Mouse (Mus musculus): ENCODE data around the gene Hoxa5. TPM values are rescaled to one million over a fixed set of nuclear protein-coding genes. Genes with fewer than 3 reads are reported as not detected.

The Hoxa5 gene
- polyA plus RNA-seq, 1 experiment from 2014 or later = 21.4 TPM

- ATAC-seq (no peak), DNase-seq (ENCODE audit: low read depth, low spot score) (no peak)
- POLR2A ChIA-PET = interaction anchor here (0.9 to 21.2 kb wide), 3 partner anchors 9 to 25 kb away, joined by 4 to 778 read pairs (median 6); partner anchors contain the start of genes Gm28308, Hoxa3, Hoxa6 and Hoxa7
Measured at GRCm38 (mm10) chr6:52247766-52248637, 43.6 kb upstream of the Hoxa5 start.

GRCm38 (mm10) chr6:52246916-52247315 is 42.5 kb upstream of the Hoxa5 start:
- DNase-seq (ENCODE audit: low read depth, low spot score) (no peak), ATAC-seq (peak; percentile 2)
- POLR2A ChIA-PET = interaction anchor here (0.6 to 21.2 kb wide), 5 partner anchors 8 to 590 kb away, joined by 5 to 778 read pairs (median 6); partner anchors contain the start of genes 5730596B20Rik, Gm28308, Hoxa3 and Hoxa6
- H3K27me3 ChIP-seq = no peaks in the 10 kb centered on the region
- in situ Hi-C loops (cut with MboI; ENCODE audit: low pct_unique_long_range_greater_than_20kb) = loop anchor here (25.0 kb wide), 1 partner anchor 1260 kb away; no protein-coding TSS in a partner anchor
- CTCF ChIA-PET = interaction anchor here (1.3 to 4.4 kb wide), 3 partner anchors 10 to 69 kb away, joined by 4 to 27 read pairs (median 5); partner anchors contain the start of gene 5730596B20Rik
- no peak for TF ChIP-seq CTCF (IDR thresholded peaks at IDR 0.05)

More at GRCm38 (mm10) chr6:52247766-52248637, 43.6 kb upstream of the Hoxa5 start:
- H3K27me3 ChIP-seq = no peaks in the 10 kb centered on the region
- in situ Hi-C loops (cut with MboI; ENCODE audit: low pct_unique_long_range_greater_than_20kb) = loop anchor here (25.0 kb wide), 1 partner anchor 1261 kb away; no protein-coding TSS in a partner anchor
- no peak for TF ChIP-seq CTCF (IDR thresholded peaks at IDR 0.05)
- CTCF ChIA-PET = interaction anchor here (4.4 kb wide), 1 partner anchor 9 kb away, joined by 27 read pairs; no protein-coding TSS in a partner anchor

DNA sequence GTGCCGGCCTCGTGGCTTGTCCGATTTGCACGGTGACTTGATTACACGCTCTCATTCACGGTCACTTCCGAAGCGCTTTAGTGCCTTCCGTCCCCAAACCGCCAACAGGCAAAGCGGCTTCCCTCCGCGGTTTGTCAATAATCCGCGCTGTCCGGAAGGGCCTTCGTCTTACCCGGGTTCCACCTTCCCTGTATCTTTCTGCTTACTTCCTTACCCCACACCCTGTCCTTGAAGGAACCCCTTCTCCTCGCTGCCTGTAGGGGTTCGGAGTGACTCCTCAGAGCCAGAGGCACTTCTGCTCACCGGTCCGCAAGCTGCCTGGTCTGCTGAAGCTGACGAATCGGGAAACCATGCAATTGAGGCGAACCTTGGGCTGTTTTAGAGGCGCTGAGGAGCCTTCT is 42.0 kb upstream of the Hoxa5 start:
- H3K27me3 ChIP-seq = no peaks in the 10 kb centered on the region
- no peak for TF ChIP-seq CTCF (IDR thresholded peaks at IDR 0.05)
- ChIA-PET CTCF (interaction anchor here (1.3 to 4.4 kb wide), 3 partner anchors 10 to 69 kb away, joined by 4 to 27 read pairs (median 5); partner anchors contain the start of gene 5730596B20Rik), POLR2A (interaction anchor here (0.6 to 21.2 kb wide), 7 partner anchors 8 to 591 kb away, joined by 4 to 778 read pairs (median 6); partner anchors contain the start of genes 5730596B20Rik, Gm28308, Hoxa13 and Hoxa3)
- no peak for DNase-seq (ENCODE audit: low read depth, low spot score)
- peak; percentile 56 for ATAC-seq
- in situ Hi-C loops (cut with MboI; ENCODE audit: low pct_unique_long_range_greater_than_20kb) = loop anchor here (25.0 kb wide), 1 partner anchor 1259 kb away; no protein-coding TSS in a partner anchor

DNA sequence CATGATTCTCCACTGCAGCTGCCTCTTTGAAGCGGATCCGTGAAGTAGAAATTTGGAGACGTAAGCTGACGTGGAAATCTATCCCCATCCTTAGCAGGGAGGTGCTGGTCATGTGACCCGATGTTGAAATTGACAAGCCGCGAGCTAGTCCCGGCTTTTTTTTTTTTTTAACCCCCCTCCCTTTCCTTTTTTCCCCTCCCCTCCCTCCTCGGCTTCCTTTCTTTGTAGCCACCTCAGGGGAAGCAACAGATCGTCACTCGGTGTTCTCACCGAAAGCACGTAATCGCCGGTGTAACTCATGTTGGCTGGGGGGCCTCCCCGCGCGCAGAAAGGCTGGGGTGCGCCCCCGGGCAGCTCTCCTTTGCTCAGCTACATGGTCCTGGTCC is 41.4 kb upstream of the Hoxa5 start, which contains the start of gene Hoxa11:
Gene Hoxa11 (minus strand): TSS at position 54 of the 386 bp plus-strand sequence.
- ChIA-PET POLR2A (interaction anchor here (1.1 to 21.2 kb wide), 6 partner anchors 11 to 73 kb away, joined by 4 to 778 read pairs (median 9); partner anchors contain the start of genes 5730596B20Rik, Gm28308, Hoxa13 and Hoxa3), CTCF (interaction anchor here (1.0 to 4.4 kb wide), 6 partner anchors 10 to 68 kb away, joined by 4 to 27 read pairs (median 5); partner anchors contain the start of genes 5730596B20Rik and Hoxa9)
- in situ Hi-C loops (cut with MboI; ENCODE audit: low pct_unique_long_range_greater_than_20kb) = loop anchor here (25.0 kb wide), 1 partner anchor 1258 kb away; no protein-coding TSS in a partner anchor
- H3K27me3 ChIP-seq = no peaks in the 10 kb centered on the region
- DNase-seq (ENCODE audit: low read depth, low spot score) = no peak
- ATAC-seq = peak; percentile 22
- TF ChIP-seq CTCF (IDR thresholded peaks at IDR 0.05) = no peak

GRCm38 (mm10) chr6:52245040-52245756 is 40.8 kb upstream of the Hoxa5 start:
- no peaks in the 10 kb centered on the region for H3K27me3 ChIP-seq
- ChIA-PET POLR2A (interaction anchor here (0.6 to 21.2 kb wide), 7 partner anchors 11 to 72 kb away, joined by 3 to 778 read pairs (median 8); partner anchors contain the start of genes 5730596B20Rik, Gm28308, Hoxa13 and Hoxa3), CTCF (interaction anchor here (1.0 to 4.4 kb wide), 6 partner anchors 9 to 68 kb away, joined by 4 to 27 read pairs (median 5); partner anchors contain the start of genes 5730596B20Rik and Hoxa9)
- in situ Hi-C loops (cut with MboI; ENCODE audit: low pct_unique_long_range_greater_than_20kb) = loop anchor here (25.0 kb wide), 1 partner anchor 1258 kb away; no protein-coding TSS in a partner anchor
- no peak for ATAC-seq
- TF ChIP-seq CTCF (IDR thresholded peaks at IDR 0.05) = no peak
- DNase-seq (ENCODE audit: low read depth, low spot score) = no peak

DNA sequence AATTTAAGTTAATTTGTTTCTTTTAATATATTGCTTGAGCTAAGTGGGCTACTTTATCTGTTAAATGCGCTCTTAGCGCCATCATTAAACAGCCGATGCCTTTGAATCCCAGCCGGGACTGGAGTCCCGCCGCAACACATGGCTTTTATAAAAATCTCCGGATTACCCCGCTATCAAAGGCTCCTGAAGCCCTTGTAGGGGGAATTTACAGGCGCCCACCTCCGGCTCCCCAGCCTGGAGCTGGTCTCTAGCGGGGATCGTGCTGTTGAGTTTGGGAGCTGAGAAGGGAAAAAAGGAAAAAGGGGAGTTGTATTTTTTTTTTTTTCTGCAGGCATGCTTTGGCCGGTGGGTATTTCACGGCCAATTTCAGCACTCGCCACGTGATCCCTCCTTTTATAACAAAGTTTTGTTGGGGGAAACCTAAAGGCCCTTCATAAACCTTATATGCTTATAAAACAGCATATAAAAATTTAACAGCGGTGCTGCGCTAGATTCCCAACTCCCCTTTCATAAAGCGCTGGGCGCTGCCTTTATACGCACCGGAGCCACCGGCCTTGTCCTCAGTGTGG is 40.2 kb upstream of the Hoxa5 start:
- H3K27me3 ChIP-seq = no peaks in the 10 kb centered on the region
- ChIA-PET POLR2A (interaction anchor here (0.6 to 21.2 kb wide), 5 partner anchors 12 to 710 kb away, joined by 3 to 778 read pairs (median 3); partner anchors contain the start of genes Gm28308, Hoxa3, Hoxa6 and Hoxa7), CTCF (interaction anchor here (1.0 to 4.4 kb wide), 3 partner anchors 9 to 33 kb away, joined by 5 to 27 read pairs (median 6); no protein-coding TSS in a partner anchor)
- in situ Hi-C loops (cut with MboI; ENCODE audit: low pct_unique_long_range_greater_than_20kb) = loop anchor here (25.0 kb wide), 1 partner anchor 1257 kb away; no protein-coding TSS in a partner anchor
- DNase-seq (ENCODE audit: low read depth, low spot score) (no peak), ATAC-seq (no peak)
- TF ChIP-seq CTCF (IDR thresholded peaks at IDR 0.05) = no peak

DNA sequence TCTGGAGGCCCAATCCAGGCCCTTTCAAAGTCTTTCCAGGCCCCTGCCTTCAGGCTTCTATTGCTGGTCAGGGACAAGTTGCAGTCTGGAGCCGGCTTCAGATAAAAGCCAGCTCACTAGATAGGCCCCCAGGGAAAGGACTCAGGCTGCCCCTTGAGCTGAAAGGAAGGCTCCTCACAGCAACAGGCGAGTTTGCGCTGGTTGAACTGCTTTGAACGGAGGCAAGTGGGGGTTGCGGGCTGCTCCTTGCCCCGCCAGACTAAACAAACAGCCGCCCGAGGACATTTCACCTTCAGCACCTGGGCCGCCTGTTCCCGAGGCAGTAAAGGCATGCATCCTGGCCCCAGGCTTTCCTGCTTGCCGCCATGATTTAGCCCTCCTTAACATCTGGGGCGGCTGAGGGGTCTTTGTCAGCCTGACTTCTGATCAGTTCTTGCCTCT is 39.3 kb upstream of the Hoxa5 start:
- ChIA-PET POLR2A (interaction anchor here (21.2 kb wide), 1 partner anchor 21 kb away, joined by 778 read pairs; the partner anchor contains the start of genes Gm28308, Hoxa3, Hoxa6 and Hoxa7), CTCF (interaction anchor here (0.7 to 1.1 kb wide), 2 partner anchors 14 to 20 kb away, joined by 3 to 4 read pairs; no protein-coding TSS in a partner anchor)
- in situ Hi-C loops (cut with MboI; ENCODE audit: low pct_unique_long_range_greater_than_20kb) = loop anchor here (25.0 kb wide), 1 partner anchor 1256 kb away; no protein-coding TSS in a partner anchor
- H3K27me3 ChIP-seq = no peaks in the 10 kb centered on the region
- DNase-seq (ENCODE audit: low read depth, low spot score) = no peak
- no peak for ATAC-seq
- TF ChIP-seq CTCF (IDR thresholded peaks at IDR 0.05) = no peak

- ChIA-PET POLR2A (interaction anchor here (21.2 to 37.4 kb wide), 2 partner anchors 20 to 65 kb away, joined by 378 to 778 read pairs; partner anchors contain the start of genes 5730596B20Rik, Gm28308, Hoxa3 and Hoxa6), CTCF (interaction anchor here (1.1 kb wide), 2 partner anchors 11 to 20 kb away, joined by 4 to 6 read pairs; no protein-coding TSS in a partner anchor)
- in situ Hi-C loops (cut with MboI; ENCODE audit: low pct_unique_long_range_greater_than_20kb) = loop anchor here (25.0 kb wide), 1 partner anchor 1256 kb away; no protein-coding TSS in a partner anchor
- no peak for ATAC-seq
- H3K27me3 ChIP-seq = no peaks in the 10 kb centered on the region
- TF ChIP-seq CTCF (IDR thresholded peaks at IDR 0.05) = no peak
- no peak for DNase-seq (ENCODE audit: low read depth, low spot score)
Measured at GRCm38 (mm10) chr6:52242801-52243332, 38.5 kb upstream of the Hoxa5 start.

All from Patski (cell line).